Mouse (Mus musculus) G1E (cell line): ENCODE data around the gene Map3k6.

Experiments
- CTCF ChIP-seq: IDR thresholded peaks from 2 replicates; pipeline ENCODE4 v1.5.1; 2012; ENCODE audit warnings: low read depth, low read length, inconsistent platforms, mixed read lengths
- TAL1 ChIP-seq: conservative IDR thresholded peaks from 2 replicates; pipeline ENCODE4 v1.6.1; 2012; ENCODE audit warnings: low read depth, low read length, inconsistent platforms, mixed read lengths

- TF ChIP-seq CTCF: no peak
- TF ChIP-seq TAL1: no peak
Measured at GRCm38 (mm10) chr4:133298516-133299365, 58.1 kb downstream of the Map3k6 start.
